Comparison of ENCODE assay signal across 12 mouse cellular contexts in genomic region chr1:171224857-171225256, GRCm38 (mm10). TPM values are rescaled to one million over a fixed set of nuclear protein-coding genes. Genes with fewer than 3 reads are reported as not detected.
A peak's percentile ranks its signal among the peaks of the same experiment; 100 is the strongest.
DNase-seq lines count a peak whose midpoint lies in the region; ATAC-seq and TF ChIP-seq lines count a peak whose summit lies in the region.
"Had no signal": no experiment of that assay in that cellular context is flagged by ENCODE, and none has a peak within 500 bp of the region (broad histone marks: within the 10 kb centered on the region; RNA-seq: fewer than 3 reads in every experiment).

TSS of gene Apoa2 (plus strand) at chr1:171225054.

- H3K4me3 ChIP-seq in heart, embryonic 12.5 days: no peak within 1 kb of the TSS
- no peak within 1 kb of the TSS for H3K4me3 ChIP-seq in ES-Bruce4 (ENCODE audit: low read depth, low read length)
- no peak within 1 kb of the TSS for H3K4me3 ChIP-seq in brown adipose tissue, adult 24 weeks (ENCODE audit: insufficient read depth, low read depth, low read length)
- H3K4me3 ChIP-seq in liver, embryonic 14.5 days (ENCODE audit: insufficient read depth in 1 of 2, low read depth in 2 of 2, low read length in 2 of 2): peak within 1 kb of the TSS; percentile 13 to 66
- H3K4me3 ChIP-seq: hindbrain, embryonic 15.5 days had no signal

- H3K9me3 ChIP-seq in heart, embryonic 12.5 days (replicated peaks): no peaks in the 10 kb centered on the region
- H3K9me3 ChIP-seq in ES-Bruce4 (replicated peaks; ENCODE audit: control insufficient read depth, insufficient read depth, low read length, poor library complexity, severe bottlenecking): no peaks in the 10 kb centered on the region
- H3K9me3 ChIP-seq in liver, embryonic 14.5 days (ENCODE audit: control insufficient read depth, low read length): no peaks in the 10 kb centered on the region
- H3K9me3 ChIP-seq: hindbrain, embryonic 15.5 days had no signal

- intact Hi-C loops in heart, postnatal 10 days (cut with DNase I): loop anchor here (2.0 kb wide), 1 partner anchor 56 kb away; the partner anchor contains the start of gene Ppox

- peaks cover 13% of the 10 kb centered on the region for H3K4me1 ChIP-seq in heart, embryonic 12.5 days (replicated peaks)
- H3K4me1 ChIP-seq in ES-Bruce4 (ENCODE audit: control insufficient read depth, insufficient read depth, low read length): peaks cover 9% of the 10 kb centered on the region
- H3K4me1 ChIP-seq in brown adipose tissue, adult 24 weeks (ENCODE audit: control insufficient read depth, insufficient read depth, insufficient read length, low read length): no peaks in the 10 kb centered on the region
- H3K4me1 ChIP-seq in liver, embryonic 14.5 days (replicated peaks; ENCODE audit: control insufficient read depth in 2 of 2, insufficient read depth in 2 of 2, low read length in 1 of 2): peaks cover 11 to 12% of the 10 kb centered on the region in 2 experiments

- no peak within 1 kb of the TSS for H3K4me2 ChIP-seq in heart, embryonic 12.5 days
- H3K4me2 ChIP-seq in liver, embryonic 14.5 days (ENCODE audit: low read depth): peak within 1 kb of the TSS; percentile 42
- H3K4me2 ChIP-seq: hindbrain, embryonic 15.5 days; lung, embryonic 14.5 days had no signal

- no peaks in the 10 kb centered on the region for H3K27me3 ChIP-seq in heart, embryonic 12.5 days (replicated peaks)
- H3K27me3 ChIP-seq in ES-Bruce4 (ENCODE audit: control insufficient read depth, insufficient read depth, low read length, poor library complexity, severe bottlenecking): no peaks in the 10 kb centered on the region
- H3K27me3 ChIP-seq in liver, embryonic 14.5 days (ENCODE audit: control insufficient read depth, insufficient read depth, low read length): no peaks in the 10 kb centered on the region
- H3K27me3 ChIP-seq: hindbrain, embryonic 15.5 days had no signal

- no peak for TF ChIP-seq CTCF in ES-Bruce4 (IDR thresholded peaks at IDR 0.05; ENCODE audit: low read depth, low read length)
- no peak for TF ChIP-seq CTCF in liver, embryonic 14.5 days (IDR thresholded peaks at IDR 0.05; ENCODE audit: low read depth)

- peaks cover 7% of the 10 kb centered on the region for H3K36me3 ChIP-seq in heart, embryonic 12.5 days
- H3K36me3 ChIP-seq in ES-Bruce4 (ENCODE audit: control insufficient read depth, insufficient read depth, low read length, poor library complexity, severe bottlenecking): peaks cover under 1% of the 10 kb centered on the region; the same call in 1 of the 2 replicates
- no peaks in the 10 kb centered on the region for H3K36me3 ChIP-seq in liver, embryonic 14.5 days (replicated peaks; ENCODE audit: control insufficient read depth, insufficient read depth, low read depth)

- H3K9ac ChIP-seq in heart, embryonic 12.5 days: no peak within 1 kb of the TSS
- H3K9ac ChIP-seq in ES-Bruce4 (ENCODE audit: low read depth, poor library complexity, severe bottlenecking): no peak within 1 kb of the TSS
- H3K9ac ChIP-seq in liver, embryonic 14.5 days (replicated peaks): peak within 1 kb of the TSS; percentile 32
- H3K9ac ChIP-seq: forebrain, postnatal 0 days; hindbrain, embryonic 15.5 days; lung, embryonic 14.5 days had no signal

- no peak for ATAC-seq in heart, embryonic 12.5 days (ENCODE audit: insufficient number of reproducible peaks, low FRiP score)
- no peak for ATAC-seq in liver, embryonic 14.5 days (ENCODE audit: insufficient read depth)
- ATAC-seq: CD4-positive, CD25-positive, alpha-beta regulatory T cell, adult 4 months; forebrain, postnatal 0 days had no signal

- H3K27ac ChIP-seq in heart, embryonic 12.5 days (ENCODE audit: poor library complexity, severe bottlenecking): no peak within 1 kb of the TSS
- no peak within 1 kb of the TSS for H3K27ac ChIP-seq in ES-Bruce4 (ENCODE audit: insufficient read depth, low read length)
- no peak within 1 kb of the TSS for H3K27ac ChIP-seq in brown adipose tissue, adult 24 weeks (replicated peaks; ENCODE audit: low read depth, low read length)
- H3K27ac ChIP-seq in liver, embryonic 14.5 days: no peak within 1 kb of the TSS; the same call in 1 of the 2 replicates
- H3K27ac ChIP-seq: hindbrain, embryonic 15.5 days had no signal

- no peak for TF ChIP-seq EP300 in ES-Bruce4 (IDR thresholded peaks at IDR 0.05; ENCODE audit: insufficient read depth, low read depth, low read length)
- no peak; the same call in 1 of the 2 replicates for TF ChIP-seq EP300 in liver, embryonic 14.5 days (IDR thresholded peaks at IDR 0.05; ENCODE audit: low read depth)

- TF ChIP-seq POLR2A in ES-Bruce4 (IDR thresholded peaks at IDR 0.05; ENCODE audit: insufficient read depth, low read length): no peak

- WGBS in heart, embryonic 12.5 days: 83% methylated on average over 5 of the region's 5 CpGs
- 60% methylated on average over 5 of the region's 5 CpGs for WGBS in liver, embryonic 14.5 days (ENCODE audit: insufficient replicate concordance)

- DNase-seq in heart, postnatal 10 days: no peak
- DNase-seq in liver, embryonic 14.5 days (ENCODE audit: low read depth in 3 of 3, low spot score in 3 of 3): peak in 1 of 3 experiments; percentile 35
- DNase-seq in spleen, postnatal 10 days (ENCODE audit: low spot score in 2 of 2): no peak
- no peak for DNase-seq in embryo, embryonic 9.5 days (ENCODE audit: extremely low spot score)
- DNase-seq: forebrain, postnatal 0 days; lung, embryonic 14.5 days; thymus, postnatal 36 days had no signal

RNA-seq across cellular contexts. Expression of gene Apoa2, which starts in this region (rescaled TPM):
- polyA plus RNA-seq in heart, embryonic 12.5 days (2016; fragmentation: Nextera tagmentation; extraction: Ambion mirVana): 10.7 and 46.5 TPM in 2 replicates
- total RNA-seq in heart, postnatal 10 days (2021): 1 to 10 TPM; 2.3 to 4.2 TPM
- 18.0 and 19.1 TPM in 2 replicates for polyA plus RNA-seq in ES-Bruce4 (2011; ENCODE audit: insufficient read depth, insufficient read length, low read depth, missing spikeins)
- polyA plus RNA-seq in brown adipose tissue, adult 24 weeks (2012; ENCODE audit: insufficient read depth, insufficient read length, missing spikeins): 3.5 and 19.0 TPM in 2 replicates
- 2,859 and 3,167 TPM in 2 replicates for polyA plus RNA-seq in liver, embryonic 14.5 days (2012; rRNA removed)
- 5,173 and 5,415 TPM in 2 replicates for polyA plus RNA-seq in liver, embryonic 14.5 days (2014; fragmentation: Nextera tagmentation; extraction: Ambion mirVana)

Comparison
In these comparisons a context has a peak if more than half of its experiments do, and no peak if none do; other contexts are left out.
1. RNA of gene Apoa2 (polyA plus RNA-seq): 2,859 to 5,415 TPM in liver, embryonic 14.5 days; 10.7 to 46.5 TPM in heart, embryonic 12.5 days, 18.0 to 19.1 TPM in ES-Bruce4 and 3.5 to 19.0 TPM in brown adipose tissue, adult 24 weeks; every median in the first group is over 10 times any median in the second.
2. H3K4me3 ChIP-seq: peak in liver, embryonic 14.5 days (2 of 2); none in heart, embryonic 12.5 days (single experiment), ES-Bruce4 (single experiment) and brown adipose tissue, adult 24 weeks (single experiment).